Mouse (Mus musculus): ENCODE results near the gene Rnf181. TPM values are rescaled to one million over a fixed set of nuclear protein-coding genes. Genes with fewer than 3 reads are reported as not detected.

The Rnf181 gene
- polyA plus RNA-seq, 1 experiment from 2014 or later, result 103 TPM

GRCm38 (mm10) chr6:72359891-72360598, 6.7 kb downstream of the Rnf181 start:
- H3K27me3 ChIP-seq (ENCODE audit: control insufficient read depth, insufficient read depth, low read length), result no peaks in the 10 kb centered on the region
- H3K4me2 ChIP-seq (replicated peaks; ENCODE audit: low read depth, low read length), result no peak overlapping the region
- no peak overlapping the region for H3K4me3 ChIP-seq (ENCODE audit: low read length)
- no peak overlapping the region for H3K9ac ChIP-seq (ENCODE audit: low read depth, low read length)
- H3K9me3 ChIP-seq (ENCODE audit: control insufficient read depth, low read length), result no peaks in the 10 kb centered on the region
- H3K4me1 ChIP-seq (ENCODE audit: control insufficient read depth, insufficient read depth, low read length), result peaks cover 20% of the 10 kb centered on the region
- ATAC-seq (ENCODE audit: low FRiP score, low TSS enrichment), result no peak
- peaks cover 28% of the 10 kb centered on the region for H3K36me3 ChIP-seq (ENCODE audit: control insufficient read depth, insufficient read depth, low read length)
- WGBS, result 72% methylated on average over 11 of the region's 11 CpGs
- no peak overlapping the region for H3K27ac ChIP-seq (ENCODE audit: low read depth, low read length)

- Histone ChIP-seq H3K36me3 (ENCODE audit: control insufficient read depth, insufficient read depth, low read length) (peaks cover 28% of the 10 kb centered on the region), H3K27me3 (ENCODE audit: control insufficient read depth, insufficient read depth, low read length) (no peaks in the 10 kb centered on the region), H3K4me2 (replicated peaks; ENCODE audit: low read depth, low read length) (no peak overlapping the region), H3K9me3 (ENCODE audit: control insufficient read depth, low read length) (no peaks in the 10 kb centered on the region), H3K4me3 (ENCODE audit: low read length) (no peak overlapping the region), H3K9ac (ENCODE audit: low read depth, low read length) (no peak overlapping the region), H3K4me1 (ENCODE audit: control insufficient read depth, insufficient read depth, low read length) (peaks cover 20% of the 10 kb centered on the region), H3K27ac (ENCODE audit: low read depth, low read length) (no peak overlapping the region)
- WGBS, result 74% methylated on average over 2 of the region's 2 CpGs
- ATAC-seq (ENCODE audit: low FRiP score, low TSS enrichment), result no peak
These were observed 7.4 kb downstream of the Rnf181 start for GRCm38 (mm10) chr6:72359343-72359742.

- Histone ChIP-seq H3K4me1 (ENCODE audit: control insufficient read depth, insufficient read depth, low read length) (peaks cover 20% of the 10 kb centered on the region), H3K36me3 (ENCODE audit: control insufficient read depth, insufficient read depth, low read length) (peaks cover 28% of the 10 kb centered on the region), H3K9ac (ENCODE audit: low read depth, low read length) (no peak overlapping the region), H3K27ac (ENCODE audit: low read depth, low read length) (no peak overlapping the region), H3K9me3 (ENCODE audit: control insufficient read depth, low read length) (no peaks in the 10 kb centered on the region), H3K4me3 (ENCODE audit: low read length) (no peak overlapping the region), H3K4me2 (replicated peaks; ENCODE audit: low read depth, low read length) (no peak overlapping the region), H3K27me3 (ENCODE audit: control insufficient read depth, insufficient read depth, low read length) (no peaks in the 10 kb centered on the region)
- no peak for ATAC-seq (ENCODE audit: low FRiP score, low TSS enrichment)
- WGBS, result 89% methylated on average over 10 of the region's 10 CpGs
These were observed 8.5 kb downstream of the Rnf181 start for GRCm38 (mm10) chr6:72358086-72358764.

GRCm38 (mm10) chr6:72357164-72358079, 9.3 kb downstream of the Rnf181 start:
- no peaks in the 10 kb centered on the region for H3K9me3 ChIP-seq (ENCODE audit: control insufficient read depth, low read length)
- no peak overlapping the region for H3K4me3 ChIP-seq (ENCODE audit: low read length)
- no peak overlapping the region for H3K4me2 ChIP-seq (replicated peaks; ENCODE audit: low read depth, low read length)
- peaks cover 16% of the 10 kb centered on the region for H3K4me1 ChIP-seq (ENCODE audit: control insufficient read depth, insufficient read depth, low read length)
- no peak overlapping the region for H3K27ac ChIP-seq (ENCODE audit: low read depth, low read length)
- H3K9ac ChIP-seq (ENCODE audit: low read depth, low read length), result no peak overlapping the region
- ATAC-seq (ENCODE audit: low FRiP score, low TSS enrichment), result no peak
- peaks cover 28% of the 10 kb centered on the region for H3K36me3 ChIP-seq (ENCODE audit: control insufficient read depth, insufficient read depth, low read length)
- 85% methylated on average over 5 of the region's 5 CpGs for WGBS
- H3K27me3 ChIP-seq (ENCODE audit: control insufficient read depth, insufficient read depth, low read length), result no peaks in the 10 kb centered on the region

- peaks cover 9% of the 10 kb centered on the region for H3K4me1 ChIP-seq (ENCODE audit: control insufficient read depth, insufficient read depth, low read length)
- no peaks in the 10 kb centered on the region for H3K27me3 ChIP-seq (ENCODE audit: control insufficient read depth, insufficient read depth, low read length)
- H3K27ac ChIP-seq (ENCODE audit: low read depth, low read length), result no peak overlapping the region
- ATAC-seq (ENCODE audit: low FRiP score, low TSS enrichment), result peak; percentile 13
- H3K4me3 ChIP-seq (ENCODE audit: low read length), result peak overlapping the region; percentile 59
- H3K9me3 ChIP-seq (ENCODE audit: control insufficient read depth, low read length), result no peaks in the 10 kb centered on the region
- peak overlapping the region; percentile 50 for H3K9ac ChIP-seq (ENCODE audit: low read depth, low read length)
- H3K36me3 ChIP-seq (ENCODE audit: control insufficient read depth, insufficient read depth, low read length), result peaks cover 28% of the 10 kb centered on the region
- peak overlapping the region; percentile 88 for H3K4me2 ChIP-seq (replicated peaks; ENCODE audit: low read depth, low read length)
- 37% methylated on average over 8 of the region's 8 CpGs for WGBS
These were observed 10.7 kb downstream of the Rnf181 start for GRCm38 (mm10) chr6:72356001-72356532.

- no peaks in the 10 kb centered on the region for H3K9me3 ChIP-seq (ENCODE audit: control insufficient read depth, low read length)
- H3K36me3 ChIP-seq (ENCODE audit: control insufficient read depth, insufficient read depth, low read length), result peaks cover 31% of the 10 kb centered on the region
- WGBS, result under 1% methylated on average over 71 of the region's 71 CpGs
- peak; percentile 88 for ATAC-seq (ENCODE audit: low FRiP score, low TSS enrichment)
- peak within 1 kb of the TSS; percentile 50 for H3K9ac ChIP-seq (ENCODE audit: low read depth, low read length)
- H3K27me3 ChIP-seq (ENCODE audit: control insufficient read depth, insufficient read depth, low read length), result no peaks in the 10 kb centered on the region
- H3K27ac ChIP-seq (ENCODE audit: low read depth, low read length), result no peak within 1 kb of the TSS
- H3K4me2 ChIP-seq (replicated peaks; ENCODE audit: low read depth, low read length), result peak within 1 kb of the TSS; percentile 88
- peaks cover 1% of the 10 kb centered on the region; the same call in 1 of the 2 replicates for H3K4me1 ChIP-seq (ENCODE audit: control insufficient read depth, insufficient read depth, low read length)
- H3K4me3 ChIP-seq (ENCODE audit: low read length), result peak within 1 kb of the TSS; percentile 59
These were observed 11.5 kb downstream of the Rnf181 start, which contains the start of gene Tmem150a for GRCm38 (mm10) chr6:72355066-72355911. Tmem150a (plus strand) TSS chr6:72355447.

GRCm38 (mm10) chr6:72354025-72354424, 12.7 kb downstream of the Rnf181 start:
- Histone ChIP-seq H3K27me3 (ENCODE audit: control insufficient read depth, insufficient read depth, low read length) (no peaks in the 10 kb centered on the region), H3K9me3 (ENCODE audit: control insufficient read depth, low read length) (no peaks in the 10 kb centered on the region), H3K4me3 (ENCODE audit: low read length) (no peak overlapping the region), H3K36me3 (ENCODE audit: control insufficient read depth, insufficient read depth, low read length) (peaks cover 30% of the 10 kb centered on the region), H3K9ac (ENCODE audit: low read depth, low read length) (no peak overlapping the region), H3K4me2 (replicated peaks; ENCODE audit: low read depth, low read length) (no peak overlapping the region), H3K4me1 (ENCODE audit: control insufficient read depth, insufficient read depth, low read length) (no peaks in the 10 kb centered on the region), H3K27ac (ENCODE audit: low read depth, low read length) (no peak overlapping the region)
- no peak for ATAC-seq (ENCODE audit: low FRiP score, low TSS enrichment)
- WGBS, result 57% methylated on average over 1 of the region's 1 CpGs
